Comparison of ENCODE assay signal across 29 mouse cellular contexts in the genomic region with DNA sequence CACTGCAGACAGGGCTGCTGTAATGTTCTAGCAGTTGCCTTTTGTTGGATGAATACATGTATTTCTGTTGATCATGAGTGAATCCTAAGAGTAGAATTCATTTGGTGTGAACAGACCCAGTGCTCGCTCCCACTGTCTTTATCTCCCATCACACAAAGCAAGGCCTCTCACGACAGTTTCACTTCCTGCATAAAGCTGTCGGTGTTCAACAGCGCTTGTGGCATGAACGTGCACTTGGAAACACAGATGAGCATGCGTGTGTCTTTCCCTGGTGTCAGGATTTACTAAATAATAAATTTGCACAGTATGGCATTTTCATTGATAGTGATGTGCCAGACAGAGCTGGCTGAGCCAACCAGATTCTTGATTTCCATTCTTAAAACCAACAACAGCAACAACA. TPM values are rescaled to one million over a fixed set of nuclear protein-coding genes. Genes with fewer than 3 reads are reported as not detected.
DNase-seq lines count a peak whose midpoint lies in the region; ATAC-seq and TF ChIP-seq lines count a peak whose summit lies in the region.
"Had no signal": no experiment of that assay in that cellular context is flagged by ENCODE, and none has a peak within 500 bp of the region (broad histone marks: within the 10 kb centered on the region; RNA-seq: fewer than 3 reads in every experiment).

No protein-coding gene starts in this region.

- WGBS in heart, embryonic 10.5 days, result 68% methylated on average over 6 of the region's 6 CpGs
- 17% methylated on average over 6 of the region's 6 CpGs for WGBS in liver, embryonic 14.5 days (ENCODE audit: insufficient replicate concordance)

- peaks cover 15% of the 10 kb centered on the region for H3K27me3 ChIP-seq in heart, embryonic 10.5 days (ENCODE audit: insufficient read depth, poor library complexity, severe bottlenecking)
- H3K27me3 ChIP-seq in liver, embryonic 14.5 days (ENCODE audit: control insufficient read depth, insufficient read depth, low read length), result no peaks in the 10 kb centered on the region

- H3K4me2 ChIP-seq in liver, embryonic 14.5 days (ENCODE audit: low read depth), result peak overlapping the region; percentile 44
- H3K4me2 ChIP-seq: embryonic facial prominence, embryonic 13.5 days; heart, embryonic 13.5 days; hindbrain, embryonic 14.5 days; limb, embryonic 12.5 days; midbrain, embryonic 11.5 days; neural tube, embryonic 12.5 days had no signal

- H3K27ac ChIP-seq in heart, embryonic 10.5 days, result no peak overlapping the region
- peak overlapping the region; percentile 65 for H3K27ac ChIP-seq in liver, embryonic 14.5 days
- H3K27ac ChIP-seq: embryonic facial prominence, embryonic 13.5 days; heart, adult 2 months; heart, embryonic 13.5 days; hindbrain, embryonic 14.5 days; limb, embryonic 12.5 days; neural tube, embryonic 12.5 days had no signal

- H3K4me1 ChIP-seq in heart, embryonic 10.5 days, result no peaks in the 10 kb centered on the region
- H3K4me1 ChIP-seq in liver, embryonic 14.5 days (replicated peaks; ENCODE audit: control insufficient read depth in 2 of 2, insufficient read depth in 2 of 2, low read length in 1 of 2), result peaks cover 59 to 66% of the 10 kb centered on the region in 2 experiments
- H3K4me1 ChIP-seq: embryonic facial prominence, embryonic 13.5 days; heart, embryonic 13.5 days; limb, embryonic 12.5 days; neural tube, embryonic 12.5 days had no signal

- peak; percentile 66; the same call in 1 of the 2 replicates for ATAC-seq in common myeloid progenitor, adult 5-6 weeks (replicated peaks; ENCODE audit: low read depth, poor library complexity, severe bottlenecking)
- ATAC-seq in liver, embryonic 14.5 days (ENCODE audit: insufficient read depth), result no peak
- peak; percentile 40; the same call in 1 of the 2 replicates for ATAC-seq in megakaryocyte progenitor cell, adult 5-6 weeks (replicated peaks; ENCODE audit: poor library complexity)
- ATAC-seq: activated CD4-positive, CD25-positive, alpha-beta regulatory T cell, adult 4 months; forebrain, embryonic 14.5 days; intestine, postnatal 0 days; lung, postnatal 0 days; midbrain, embryonic 16.5 days had no signal

- H3K36me3 ChIP-seq in heart, embryonic 10.5 days, result no peaks in the 10 kb centered on the region
- H3K36me3 ChIP-seq in liver, embryonic 14.5 days (replicated peaks; ENCODE audit: control insufficient read depth, insufficient read depth, low read depth), result peaks cover 6% of the 10 kb centered on the region
- H3K36me3 ChIP-seq: embryonic facial prominence, embryonic 13.5 days; heart, embryonic 13.5 days; limb, embryonic 12.5 days; neural tube, embryonic 12.5 days had no signal

- no peak for TF ChIP-seq EP300 in liver, embryonic 14.5 days (IDR thresholded peaks at IDR 0.05; ENCODE audit: low read depth)

- peak; percentile 76 for DNase-seq in heart, adult 11 months
- no peak for DNase-seq in heart, embryonic 10.5 days (ENCODE audit: low spot score)
- no peak for DNase-seq in liver, embryonic 14.5 days (ENCODE audit: low read depth in 3 of 3, low spot score in 3 of 3)
- DNase-seq in neural tube, embryonic 10.5 days (ENCODE audit: extremely low spot score, low spot score), result no peak
- no peak for DNase-seq in frontal cortex, adult 2 months (ENCODE audit: extremely low spot score in 1 of 2, low spot score in 1 of 2)
- DNase-seq: adrenal gland, adult 8-10 months; B cell, adult 2 months; gastrocnemius, postnatal 25 days; heart, adult 2 months; heart, postnatal 10 days; kidney, adult 9 months; kidney, postnatal 10 days; layer of hippocampus, adult 9-11 months; lung, adult 18-20 months; right cerebral cortex, adult 18-20 months; right cerebral cortex, postnatal 4 days had no signal

- H3K4me3 ChIP-seq in heart, embryonic 10.5 days, result no peak overlapping the region
- no peak overlapping the region for H3K4me3 ChIP-seq in liver, embryonic 14.5 days (ENCODE audit: insufficient read depth in 1 of 2, low read depth in 2 of 2, low read length in 2 of 2)
- H3K4me3 ChIP-seq: embryonic facial prominence, embryonic 13.5 days; heart, adult 2 months; heart, embryonic 13.5 days; limb, embryonic 12.5 days; neural tube, embryonic 12.5 days had no signal

- 0 out of 2 replicates have a peak overlapping the region, but pooled peaks have one; percentile 15 for H3K9ac ChIP-seq in liver, embryonic 14.5 days (replicated peaks)
- H3K9ac ChIP-seq: embryonic facial prominence, embryonic 13.5 days; heart, embryonic 13.5 days; hindbrain, embryonic 14.5 days; limb, embryonic 12.5 days; neural tube, embryonic 12.5 days had no signal

- no peaks in the 10 kb centered on the region for H3K9me3 ChIP-seq in heart, embryonic 10.5 days
- no peaks in the 10 kb centered on the region for H3K9me3 ChIP-seq in liver, embryonic 14.5 days (ENCODE audit: control insufficient read depth, low read length)
- H3K9me3 ChIP-seq: embryonic facial prominence, embryonic 13.5 days; heart, embryonic 13.5 days; limb, embryonic 12.5 days; neural tube, embryonic 12.5 days had no signal

- TF ChIP-seq CTCF in liver, embryonic 14.5 days (IDR thresholded peaks at IDR 0.05; ENCODE audit: low read depth), result no peak

RNA-seq across cellular contexts. Expression of gene Specc1, which starts 6.1 kb away (rescaled TPM):
- 9.2 and 10.5 TPM in 2 replicates for polyA plus RNA-seq in heart, embryonic 10.5 days (2016; fragmentation: Nextera tagmentation; extraction: Ambion mirVana)
- total RNA-seq in common myeloid progenitor, adult 5-6 weeks (2017), result 33.6 and 33.9 TPM in 2 replicates
- polyA plus RNA-seq in liver, embryonic 14.5 days (2012; rRNA removed), result 23.5 and 26.2 TPM in 2 replicates
- 40.5 and 43.5 TPM in 2 replicates for polyA plus RNA-seq in liver, embryonic 14.5 days (2014; fragmentation: Nextera tagmentation; extraction: Ambion mirVana)
- total RNA-seq in megakaryocyte progenitor cell, adult 5-6 weeks (2015), result 16.4 and 19.7 TPM in 2 replicates
- 23.9 and 26.8 TPM in 2 replicates for total RNA-seq in megakaryocyte progenitor cell, adult 5-6 weeks (2017)
- polyA plus RNA-seq in frontal cortex, adult 2 months (2012; rRNA removed), result 30.6 and 35.0 TPM in 2 replicates

RNA-seq across cellular contexts. Expression of gene Akap10, which starts 32.6 kb away (rescaled TPM):
- 17.3 and 17.9 TPM in 2 replicates for polyA plus RNA-seq in heart, embryonic 10.5 days (2016; fragmentation: Nextera tagmentation; extraction: Ambion mirVana)
- 32.5 and 39.7 TPM in 2 replicates for total RNA-seq in common myeloid progenitor, adult 5-6 weeks (2017)
- polyA plus RNA-seq in liver, embryonic 14.5 days (2012; rRNA removed), result 5.4 and 6.5 TPM in 2 replicates
- 5.7 and 6.3 TPM in 2 replicates for polyA plus RNA-seq in liver, embryonic 14.5 days (2014; fragmentation: Nextera tagmentation; extraction: Ambion mirVana)
- 45.7 and 45.8 TPM in 2 replicates for total RNA-seq in megakaryocyte progenitor cell, adult 5-6 weeks (2015)
- 34.0 and 37.8 TPM in 2 replicates for total RNA-seq in megakaryocyte progenitor cell, adult 5-6 weeks (2017)
- polyA plus RNA-seq in frontal cortex, adult 2 months (2012; rRNA removed), result 14.0 and 16.2 TPM in 2 replicates
